In genomic region chr1:178560043-178560442, GRCm38 (mm10) we compare ENCODE assay signal across 27 mouse cellular contexts. TPM values are rescaled to one million over a fixed set of nuclear protein-coding genes. Genes with fewer than 3 reads are reported as not detected.
DNase-seq lines count a peak whose midpoint lies in the region; ATAC-seq and TF ChIP-seq lines count a peak whose summit lies in the region.
"Had no signal": no experiment of that assay in that cellular context is flagged by ENCODE, and none has a peak within 500 bp of the region (broad histone marks: within the 10 kb centered on the region; RNA-seq: fewer than 3 reads in every experiment).

No protein-coding gene starts in this region.

- H3K79me2 ChIP-seq in MEL (ENCODE audit: control insufficient read depth, insufficient read depth, low read length, poor library complexity) = no peaks in the 10 kb centered on the region

- H3K27ac ChIP-seq in kidney, postnatal 0 days = no peak overlapping the region
- H3K27ac ChIP-seq in lung, postnatal 0 days (ENCODE audit: low read length) = no peak overlapping the region
- H3K27ac ChIP-seq in MEL (ENCODE audit: control insufficient read depth, low read depth, low read length) = no peak overlapping the region
- H3K27ac ChIP-seq in stomach, postnatal 0 days (replicated peaks) = no peak overlapping the region
- H3K27ac ChIP-seq in forebrain, embryonic 15.5 days (replicated peaks) = no peak overlapping the region
- H3K27ac ChIP-seq: embryonic facial prominence, embryonic 13.5 days; forebrain, embryonic 12.5 days; heart, embryonic 13.5 days; hindbrain, embryonic 13.5 days; limb, embryonic 10.5 days; lung, embryonic 15.5 days; macrophage had no signal

- TF ChIP-seq CTCF in kidney, postnatal 0 days (IDR thresholded peaks at IDR 0.05; ENCODE audit: low read depth) = peak; percentile 40
- peak; percentile 22; the same call in 1 of the 2 replicates for TF ChIP-seq CTCF in lung, postnatal 0 days (IDR thresholded peaks at IDR 0.05)
- TF ChIP-seq CTCF in lung, adult 2 months (IDR thresholded peaks at IDR 0.05; ENCODE audit: insufficient read depth, low read length) = no peak
- peak; percentile 16 to 56 (median 43); a peak in 4 of 6 replicates for TF ChIP-seq CTCF in MEL (IDR thresholded peaks at IDR 0.05 in 2 of 3, conservative IDR thresholded peaks at IDR 0.05 in 1 of 3; ENCODE audit: control insufficient read depth in 1 of 3, insufficient read depth in 1 of 3, low read depth in 2 of 3, low read length in 3 of 3, poor library complexity in 1 of 3, severe bottlenecking in 1 of 3)
- peak; percentile 43 for TF ChIP-seq CTCF in stomach, postnatal 0 days (IDR thresholded peaks at IDR 0.05; ENCODE audit: low read depth)

- no peaks in the 10 kb centered on the region for H3K9me3 ChIP-seq in kidney, postnatal 0 days (replicated peaks; ENCODE audit: low read length)
- H3K9me3 ChIP-seq in lung, postnatal 0 days (ENCODE audit: low read length) = no peaks in the 10 kb centered on the region
- no peaks in the 10 kb centered on the region for H3K9me3 ChIP-seq in MEL (replicated peaks; ENCODE audit: insufficient read depth, low read length)
- no peaks in the 10 kb centered on the region for H3K9me3 ChIP-seq in stomach, postnatal 0 days (ENCODE audit: control insufficient read depth, low read length)
- H3K9me3 ChIP-seq in forebrain, embryonic 15.5 days = no peaks in the 10 kb centered on the region
- H3K9me3 ChIP-seq: forebrain, embryonic 12.5 days; lung, embryonic 15.5 days had no signal

- ATAC-seq in kidney, postnatal 0 days (replicated peaks; ENCODE audit: low FRiP score, low read depth) = no peak
- ATAC-seq in lung, postnatal 0 days = no peak
- ATAC-seq in stomach, postnatal 0 days (ENCODE audit: low FRiP score, low TSS enrichment) = no peak
- no peak for ATAC-seq in forebrain, embryonic 15.5 days (replicated peaks)
- ATAC-seq: midbrain, embryonic 16.5 days had no signal

- no peaks in the 10 kb centered on the region for H3K36me3 ChIP-seq in kidney, postnatal 0 days (ENCODE audit: insufficient read depth, low read length)
- no peaks in the 10 kb centered on the region for H3K36me3 ChIP-seq in lung, postnatal 0 days (ENCODE audit: insufficient read depth, low read length)
- H3K36me3 ChIP-seq in MEL (ENCODE audit: control insufficient read depth in 1 of 2, insufficient read depth in 2 of 2, low read length in 2 of 2) = no peaks in the 10 kb centered on the region
- H3K36me3 ChIP-seq in stomach, postnatal 0 days (ENCODE audit: control insufficient read depth, insufficient read depth, low read length) = no peaks in the 10 kb centered on the region
- no peaks in the 10 kb centered on the region for H3K36me3 ChIP-seq in forebrain, embryonic 15.5 days
- H3K36me3 ChIP-seq: forebrain, embryonic 12.5 days; hindbrain, embryonic 13.5 days; lung, embryonic 15.5 days had no signal

- no peak for DNase-seq in kidney, postnatal 0 days (ENCODE audit: low spot score)
- no peak for DNase-seq in kidney, postnatal 25 days
- DNase-seq in lung, postnatal 0 days (ENCODE audit: low spot score) = no peak
- DNase-seq in lung, adult 2 months = no peak
- peak; percentile 17 for DNase-seq in MEL (ENCODE audit: low read depth, low spot score)
- DNase-seq in stomach, postnatal 0 days (ENCODE audit: low spot score) = no peak
- DNase-seq: adrenal gland, postnatal 10 days; B cell, adult 2 months; cerebellum, adult 18-20 months; cerebellum, postnatal 25 days; embryo, embryonic 11 days; gastrocnemius, postnatal 14 days; heart, adult 18-20 months; kidney, adult 9 months; kidney, postnatal 36 days; layer of hippocampus, adult 9-11 months; thymus, postnatal 25 days had no signal

- no peak for TF ChIP-seq POLR2A in lung, adult 2 months (IDR thresholded peaks at IDR 0.05; ENCODE audit: borderline replicate concordance, extremely low read depth, low read depth, low read length)
- TF ChIP-seq POLR2A in MEL (IDR thresholded peaks at IDR 0.05; ENCODE audit: control insufficient read depth in 1 of 2, insufficient read depth in 1 of 2, low read depth in 1 of 2, low read length in 2 of 2, poor library complexity in 1 of 2) = no peak

- WGBS in kidney, postnatal 0 days = 90% methylated on average over 1 of the region's 1 CpGs
- 97% methylated on average over 1 of the region's 1 CpGs for WGBS in lung, postnatal 0 days
- 100% methylated on average over 1 of the region's 1 CpGs for WGBS in lung, adult 2 months
- 97% methylated on average over 1 of the region's 1 CpGs for WGBS in stomach, postnatal 0 days
- 100% methylated on average over 1 of the region's 1 CpGs for WGBS in forebrain, embryonic 15.5 days

- TF ChIP-seq EP300 in lung, postnatal 0 days (IDR thresholded peaks at IDR 0.05) = no peak
- TF ChIP-seq EP300 in MEL (IDR thresholded peaks at IDR 0.05; ENCODE audit: low read depth in 1 of 2, low read length in 2 of 2) = no peak
- TF ChIP-seq EP300 in stomach, postnatal 0 days (optimal IDR thresholded peaks at IDR 0.05) = no peak

- peak; percentile 45 for TF ChIP-seq RAD21 in MEL (IDR thresholded peaks at IDR 0.05; ENCODE audit: low read depth, low read length)

- H3K4me2 ChIP-seq in kidney, postnatal 0 days (ENCODE audit: low read length) = no peak overlapping the region
- no peak overlapping the region for H3K4me2 ChIP-seq in lung, postnatal 0 days (replicated peaks; ENCODE audit: low read depth, low read length)
- H3K4me2 ChIP-seq in stomach, postnatal 0 days (replicated peaks; ENCODE audit: low read depth) = no peak overlapping the region
- no peak overlapping the region for H3K4me2 ChIP-seq in forebrain, embryonic 15.5 days (replicated peaks)
- H3K4me2 ChIP-seq: embryonic facial prominence, embryonic 13.5 days; forebrain, embryonic 12.5 days; heart, embryonic 13.5 days; hindbrain, embryonic 13.5 days; lung, embryonic 15.5 days had no signal

- H3K27me3 ChIP-seq in kidney, postnatal 0 days (ENCODE audit: insufficient read depth, low read length) = no peaks in the 10 kb centered on the region
- no peaks in the 10 kb centered on the region for H3K27me3 ChIP-seq in lung, postnatal 0 days (replicated peaks; ENCODE audit: insufficient read depth, low read length)
- no peaks in the 10 kb centered on the region for H3K27me3 ChIP-seq in MEL (ENCODE audit: control insufficient read depth in 1 of 2, insufficient read depth in 2 of 2, low read length in 2 of 2)
- no peaks in the 10 kb centered on the region for H3K27me3 ChIP-seq in stomach, postnatal 0 days (ENCODE audit: control insufficient read depth, insufficient read depth, low read length)
- H3K27me3 ChIP-seq in forebrain, embryonic 15.5 days = no peaks in the 10 kb centered on the region
- H3K27me3 ChIP-seq: embryonic facial prominence, embryonic 13.5 days; forebrain, embryonic 12.5 days; heart, embryonic 13.5 days; hindbrain, embryonic 13.5 days; lung, embryonic 15.5 days had no signal

- no peaks in the 10 kb centered on the region for H3K4me1 ChIP-seq in kidney, postnatal 0 days (replicated peaks; ENCODE audit: insufficient read depth, low read length)
- no peaks in the 10 kb centered on the region for H3K4me1 ChIP-seq in lung, postnatal 0 days (ENCODE audit: insufficient read depth, low read depth, low read length)
- no peaks in the 10 kb centered on the region for H3K4me1 ChIP-seq in lung, adult 2 months (ENCODE audit: control insufficient read depth, insufficient read depth, low read length)
- H3K4me1 ChIP-seq in MEL (ENCODE audit: control insufficient read depth in 1 of 2, insufficient read depth in 2 of 2, low read length in 2 of 2) = no peaks in the 10 kb centered on the region
- no peaks in the 10 kb centered on the region for H3K4me1 ChIP-seq in stomach, postnatal 0 days (replicated peaks; ENCODE audit: control insufficient read depth, insufficient read depth)
- H3K4me1 ChIP-seq in forebrain, embryonic 15.5 days = no peaks in the 10 kb centered on the region
- H3K4me1 ChIP-seq: forebrain, embryonic 12.5 days; lung, embryonic 15.5 days had no signal

- no peak overlapping the region for H3K9ac ChIP-seq in kidney, postnatal 0 days (ENCODE audit: low read depth, low read length)
- H3K9ac ChIP-seq in lung, postnatal 0 days (replicated peaks; ENCODE audit: low read depth) = no peak overlapping the region
- H3K9ac ChIP-seq in MEL (ENCODE audit: control insufficient read depth, low read depth, low read length, poor library complexity, severe bottlenecking) = no peak overlapping the region
- H3K9ac ChIP-seq in stomach, postnatal 0 days (ENCODE audit: low read length) = no peak overlapping the region
- H3K9ac ChIP-seq in forebrain, embryonic 15.5 days (replicated peaks) = no peak overlapping the region
- H3K9ac ChIP-seq: embryonic facial prominence, embryonic 13.5 days; forebrain, embryonic 12.5 days; heart, embryonic 13.5 days; hindbrain, embryonic 13.5 days; lung, embryonic 15.5 days had no signal

- H3K4me3 ChIP-seq in kidney, postnatal 0 days (replicated peaks; ENCODE audit: low read depth, low read length) = no peak overlapping the region
- H3K4me3 ChIP-seq in lung, postnatal 0 days (ENCODE audit: low read depth, low read length) = no peak overlapping the region
- no peak overlapping the region for H3K4me3 ChIP-seq in lung, adult 2 months (replicated peaks; ENCODE audit: extremely low read depth, low read depth, low read length)
- no peak overlapping the region for H3K4me3 ChIP-seq in MEL (ENCODE audit: control insufficient read depth in 1 of 2, insufficient read depth in 1 of 2, low read depth in 2 of 2, low read length in 2 of 2)
- H3K4me3 ChIP-seq in stomach, postnatal 0 days (ENCODE audit: low read depth, low read length) = no peak overlapping the region
- H3K4me3 ChIP-seq in forebrain, embryonic 15.5 days = no peak overlapping the region
- H3K4me3 ChIP-seq: embryonic facial prominence, embryonic 13.5 days; erythroblast, embryonic 14.5 days; forebrain, embryonic 12.5 days; heart, embryonic 13.5 days; hindbrain, embryonic 13.5 days; limb, embryonic 10.5 days; lung, embryonic 15.5 days had no signal

TF ChIP-seq in MEL, 35 proteins besides CTCF, POLR2A, EP300 and RAD21:
- TF ChIP-seq SMC3 (IDR thresholded peaks at IDR 0.05; ENCODE audit: low read depth, low read length) (peak; percentile 57), MAX (IDR thresholded peaks at IDR 0.05; ENCODE audit: low read length) (no peak)
TF ChIP-seq in MEL: peak in this region for 1.

RNA-seq across cellular contexts. Expression of gene Kif26b, which starts 31.1 kb away (rescaled TPM):
- 6.4 and 6.9 TPM in 2 replicates for polyA plus RNA-seq in kidney, postnatal 0 days (2015; fragmentation: Nextera tagmentation; extraction: Ambion mirVana)
- polyA plus RNA-seq in lung, postnatal 0 days (2015; fragmentation: Nextera tagmentation; extraction: Ambion mirVana) = 0.44 and 0.57 TPM in 2 replicates
- 2.0 and 3.6 TPM in 2 replicates for polyA plus RNA-seq in lung, adult 2 months (2012; rRNA removed)
- 0.26 and 0.50 TPM in 2 replicates for total RNA-seq in MEL (2012; rRNA removed)
- under 1 TPM in 1 of 2 experiments, not detected in 1; 0.08 TPM for polyA plus RNA-seq in MEL (2012; ENCODE audit: insufficient read depth in 1 of 2, insufficient read length in 2 of 2, low read depth in 1 of 2, low replicate concordance in 2 of 2, missing spikeins in 1 of 2)
- polyA plus RNA-seq in stomach, postnatal 0 days (2015; fragmentation: Nextera tagmentation; extraction: Ambion mirVana) = 0.69 and 0.85 TPM in 2 replicates
- polyA plus RNA-seq in forebrain, embryonic 15.5 days (2015; fragmentation: Nextera tagmentation; extraction: Ambion mirVana) = 4.3 and 4.5 TPM in 2 replicates
- polyA plus RNA-seq: erythroblast, embryonic 14.5 days; macrophage had no signal
